Mouse (Mus musculus) myocyte (in vitro differentiated cells): ENCODE results near the gene Bmpr1a. TPM values are rescaled to one million over a fixed set of nuclear protein-coding genes. Genes with fewer than 3 reads are reported as not detected.

Experiments
- H3K27me3 ChIP-seq: one replicate; pipeline ENCODE4 v1.6.1; 2011; ENCODE audit not compliant: control insufficient read depth, insufficient read depth, insufficient read length
- H3K36me3 ChIP-seq: one replicate; pipeline ENCODE4 v1.6.1; 2011; ENCODE audit not compliant: control insufficient read depth, insufficient read depth
- H3K4me2 ChIP-seq: one replicate; pipeline ENCODE4 v1.6.1; 2011; ENCODE audit warnings: low read depth, control low read depth
- H3K4me3 ChIP-seq: one replicate; pipeline ENCODE4 v1.5.1; 2011; ENCODE audit warnings: mild to moderate bottlenecking, control low read depth, moderate library complexity
- H3K79me2 ChIP-seq: one replicate; pipeline ENCODE4 v1.6.1; 2011; ENCODE audit not compliant: control insufficient read depth, insufficient read depth
- H3ac ChIP-seq: one replicate; pipeline ENCODE4 v1.6.1; 2011; ENCODE audit not compliant: control insufficient read depth, insufficient read length
- CEBPB ChIP-seq: IDR thresholded peaks from 2 replicates; pipeline ENCODE4 v1.6.1; 2011; ENCODE audit warnings: mild to moderate bottlenecking, moderate library complexity; ENCODE audit not compliant: poor library complexity, insufficient read depth, severe bottlenecking
- E2F4 ChIP-seq: IDR thresholded peaks from one replicate; pipeline ENCODE4 v1.6.1; 2011; ENCODE audit warnings: mild to moderate bottlenecking, control low read depth, moderate library complexity; ENCODE audit not compliant: insufficient read depth
- MAX ChIP-seq: IDR thresholded peaks from one replicate; pipeline ENCODE4 v1.6.1; 2011; ENCODE audit warnings: low read depth, mild to moderate bottlenecking, control low read depth
- MYOD1 ChIP-seq, 3 experiments: IDR thresholded peaks; one replicate each; pipeline ENCODE4 v1.6.1; 2011; ENCODE audit warnings: control low read depth in 2 of 3, low read depth in 2 of 3, mild to moderate bottlenecking in 2 of 3, moderate library complexity in 1 of 3; ENCODE audit not compliant: insufficient read length in 2 of 3, control insufficient read depth in 1 of 3
- MYOG ChIP-seq, 3 experiments: IDR thresholded peaks; one replicate each; pipeline ENCODE4 v1.6.1; 2011; ENCODE audit warnings: control low read depth in 2 of 3, low read depth in 2 of 3, mild to moderate bottlenecking in 2 of 3; ENCODE audit not compliant: insufficient read length in 2 of 3, control insufficient read depth in 1 of 3, insufficient read depth in 1 of 3
- POLR2A ChIP-seq: IDR thresholded peaks from one replicate; pipeline ENCODE4 v1.6.1; 2011; ENCODE audit warnings: low read depth, mild to moderate bottlenecking, control low read depth, moderate library complexity; ENCODE audit not compliant: insufficient read length
- POLR2AphosphoS2 ChIP-seq: IDR thresholded peaks from one replicate; pipeline ENCODE4 v1.6.1; 2011; ENCODE audit warnings: low read depth, control low read depth; ENCODE audit not compliant: insufficient read length
- REST ChIP-seq: IDR thresholded peaks from one replicate; pipeline ENCODE4 v1.6.1; 2011; ENCODE audit warnings: mild to moderate bottlenecking, control low read depth, moderate library complexity; ENCODE audit not compliant: insufficient read depth, insufficient read length
- SRF ChIP-seq: IDR thresholded peaks from one replicate; pipeline ENCODE4 v1.6.1; 2011; ENCODE audit warnings: low read depth; ENCODE audit not compliant: control insufficient read depth, insufficient read length
- TCF12 ChIP-seq: IDR thresholded peaks from one replicate; pipeline ENCODE4 v1.6.1; 2011; ENCODE audit warnings: mild to moderate bottlenecking, control low read depth; ENCODE audit not compliant: poor library complexity, insufficient read depth, severe bottlenecking
- TCF3 ChIP-seq: IDR thresholded peaks from one replicate; pipeline ENCODE4 v1.6.1; 2011; ENCODE audit warnings: low read depth, control low read depth; ENCODE audit not compliant: insufficient read length
- USF1 ChIP-seq: IDR thresholded peaks from one replicate; pipeline ENCODE4 v1.6.1; 2011; ENCODE audit warnings: low read depth, mild to moderate bottlenecking, control low read depth, moderate library complexity
- polyA plus RNA-seq: library from polyadenylated mRNA; unstranded; fragments of >200 nt; fragmentation: generic; extraction: Trizol; gene quantifications from one replicate; pipeline ENCODE4 v1.2.1, GENCODE M21; 2012; ENCODE audit warnings: missing spikeins

Gene Bmpr1a
- polyA plus RNA-seq: 10.5 TPM

DNA sequence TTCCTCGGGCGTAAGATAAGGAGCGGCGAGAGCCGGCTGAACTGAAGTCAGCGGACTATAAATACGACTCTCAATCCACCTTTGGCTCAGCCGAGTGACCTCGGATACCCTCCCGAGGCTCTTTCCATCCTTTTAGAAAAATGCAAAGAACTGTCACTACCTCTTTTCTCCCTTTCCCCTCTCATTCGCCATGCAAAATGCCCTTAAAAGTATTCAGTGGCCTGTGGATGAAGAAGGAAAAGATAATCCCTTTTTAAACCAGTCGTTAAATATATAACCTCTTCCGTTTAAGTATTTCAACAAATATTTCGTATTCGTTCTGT is at the start of gene Bmpr1a:
TSS of gene Bmpr1a (minus strand) at position 17 of the 323 bp plus-strand sequence.
- no peaks in the 10 kb centered on the region for H3K36me3 ChIP-seq
- H3K4me3 ChIP-seq: peak within 1 kb of the TSS; percentile 69
- peak within 1 kb of the TSS; percentile 85 for H3K4me2 ChIP-seq
- peak within 1 kb of the TSS; percentile 96 for H3ac ChIP-seq
- peaks cover 35% of the 10 kb centered on the region for H3K79me2 ChIP-seq
- no peaks in the 10 kb centered on the region for H3K27me3 ChIP-seq
- TF ChIP-seq TCF3 (no peak), CEBPB (no peak), MYOD1 (IDR thresholded peaks at IDR 0.05; ENCODE audit: control insufficient read depth in 1 of 3, insufficient read length in 2 of 3, low read depth in 2 of 3) (no peak), MYOG (IDR thresholded peaks at IDR 0.05; ENCODE audit: control insufficient read depth in 1 of 3, insufficient read depth in 1 of 3, insufficient read length in 2 of 3, low read depth in 2 of 3) (no peak), MAX (no peak), POLR2AphosphoS2 (peak; percentile 1), USF1 (no peak), E2F4 (no peak)

DNA sequence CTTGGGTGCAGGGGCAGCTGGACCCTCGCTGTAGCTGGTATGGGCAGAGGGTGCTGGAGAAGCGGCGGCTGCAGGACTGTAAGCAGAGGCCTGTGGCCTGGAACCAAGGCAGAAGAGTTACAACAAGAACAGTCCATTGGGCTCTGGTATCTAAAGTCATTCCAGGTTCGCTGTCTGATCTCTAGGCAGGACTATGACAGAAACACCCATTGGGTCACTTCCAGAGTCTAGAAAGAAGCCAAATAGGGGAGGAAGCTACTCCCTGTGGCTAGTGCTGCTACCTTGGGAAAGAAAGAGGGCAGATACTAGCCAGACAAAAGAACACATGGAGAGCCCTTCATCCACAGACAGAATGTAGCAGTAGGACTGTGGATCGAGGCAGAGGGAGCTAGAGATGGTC is 49.1 kb upstream of the Bmpr1a start:
- H3K36me3 ChIP-seq: peaks cover 4% of the 10 kb centered on the region
- H3K27me3 ChIP-seq: no peaks in the 10 kb centered on the region
- no peak overlapping the region for H3ac ChIP-seq
- H3K4me2 ChIP-seq: no peak overlapping the region
- H3K4me3 ChIP-seq: no peak overlapping the region
- H3K79me2 ChIP-seq: no peaks in the 10 kb centered on the region
- no peak for TF ChIP-seq TCF3
- TF ChIP-seq MYOG (IDR thresholded peaks at IDR 0.05; ENCODE audit: control insufficient read depth in 1 of 3, insufficient read depth in 1 of 3, insufficient read length in 2 of 3, low read depth in 2 of 3): no peak
- TF ChIP-seq MAX: no peak
- TF ChIP-seq CEBPB: no peak
- TF ChIP-seq POLR2A: no peak
- TF ChIP-seq USF1: no peak
- TF ChIP-seq E2F4: no peak

GRCm38 (mm10) chr14:34549004-34549671 is 46.0 kb upstream of the Bmpr1a start:
- peak overlapping the region; percentile 7 for H3ac ChIP-seq
- peak in 1 of 3 experiments; percentile 8 for TF ChIP-seq MYOG (IDR thresholded peaks at IDR 0.05; ENCODE audit: control insufficient read depth in 1 of 3, insufficient read depth in 1 of 3, insufficient read length in 2 of 3, low read depth in 2 of 3)
- TF ChIP-seq POLR2A: no peak
- H3K4me2 ChIP-seq: peak overlapping the region; percentile 70
- peaks cover 4% of the 10 kb centered on the region for H3K36me3 ChIP-seq
- peak overlapping the region; percentile 25 for H3K4me3 ChIP-seq
- no peaks in the 10 kb centered on the region for H3K79me2 ChIP-seq
- H3K27me3 ChIP-seq: no peaks in the 10 kb centered on the region

DNA sequence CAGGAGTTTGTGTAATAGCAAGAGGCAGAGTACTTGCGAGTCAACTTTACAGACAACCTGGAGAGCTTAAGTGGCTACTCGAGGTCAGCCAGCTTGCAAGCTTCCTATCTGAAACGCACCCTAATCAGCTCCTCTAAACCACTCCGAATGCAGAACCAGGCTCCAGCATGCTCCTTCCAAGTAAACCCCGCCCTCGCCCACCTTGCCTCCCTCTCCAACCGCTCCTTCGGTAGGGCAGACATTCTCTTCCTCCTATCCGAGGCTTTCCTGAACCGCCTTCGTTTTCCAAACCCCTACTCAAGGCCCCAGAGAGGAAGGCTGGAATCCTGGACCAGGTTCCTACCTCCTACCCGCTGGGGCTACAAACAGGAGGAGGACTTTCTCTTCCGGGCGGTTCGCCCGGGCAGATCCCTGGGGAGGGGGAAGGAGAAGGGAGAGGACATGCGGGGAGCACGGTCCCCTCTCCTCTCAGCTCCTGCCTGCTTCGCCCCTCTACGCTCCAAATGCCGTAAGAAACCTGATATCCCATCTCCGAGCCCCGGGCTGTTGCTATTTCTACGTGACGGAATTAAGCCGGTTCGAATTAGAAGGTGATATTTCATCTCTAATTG is 45.4 kb upstream of the Bmpr1a start:
- peak overlapping the region; percentile 70 for H3K4me2 ChIP-seq
- H3K4me3 ChIP-seq: peak overlapping the region; percentile 25
- no peaks in the 10 kb centered on the region for H3K79me2 ChIP-seq
- peak; percentile 8 for TF ChIP-seq POLR2AphosphoS2
- TF ChIP-seq SRF: no peak
- H3K27me3 ChIP-seq: no peaks in the 10 kb centered on the region
- peak overlapping the region; percentile 7 for H3ac ChIP-seq
- no peaks in the 10 kb centered on the region for H3K36me3 ChIP-seq

DNA sequence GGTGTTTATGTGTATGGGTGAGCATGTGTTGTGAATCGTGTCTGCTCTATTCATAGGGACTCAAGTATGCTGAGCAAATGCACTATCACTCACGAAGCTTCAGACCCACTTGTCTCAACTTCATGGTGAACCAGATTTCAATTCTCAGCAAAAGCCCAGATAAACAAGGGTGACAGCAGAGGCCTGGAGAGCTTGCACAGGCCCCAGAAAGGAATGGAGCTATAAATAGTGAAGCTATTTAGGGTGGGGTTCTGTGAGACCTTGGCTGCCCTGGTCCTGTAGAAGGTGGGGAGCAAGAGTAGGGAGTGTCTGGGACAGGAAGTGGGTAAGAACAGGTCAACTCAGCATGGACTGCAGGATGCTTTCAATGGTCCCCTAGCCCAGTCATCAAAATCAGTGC is 41.4 kb upstream of the Bmpr1a start:
- Histone ChIP-seq H3K4me2 (peak overlapping the region; percentile 44), H3K36me3 (peaks cover 4% of the 10 kb centered on the region), H3K79me2 (no peaks in the 10 kb centered on the region), H3K4me3 (no peak overlapping the region), H3ac (no peak overlapping the region), H3K27me3 (no peaks in the 10 kb centered on the region)
- TF ChIP-seq E2F4 (no peak), REST (no peak), CEBPB (no peak), TCF12 (no peak), MYOD1 (IDR thresholded peaks at IDR 0.05; ENCODE audit: control insufficient read depth in 1 of 3, insufficient read length in 2 of 3, low read depth in 2 of 3) (no peak), POLR2AphosphoS2 (no peak), USF1 (no peak), SRF (no peak), MYOG (IDR thresholded peaks at IDR 0.05; ENCODE audit: control insufficient read depth in 1 of 3, insufficient read depth in 1 of 3, insufficient read length in 2 of 3, low read depth in 2 of 3) (no peak), MAX (no peak), POLR2A (no peak), TCF3 (no peak)
